Mouse (Mus musculus): ENCODE measurements around the gene Sirt7. TPM values are rescaled to one million over a fixed set of nuclear protein-coding genes. Genes with fewer than 3 reads are reported as not detected.
"Not testable (repeated sequence)": the region's sequence is repeated elsewhere in the genome, so short reads cannot be mapped to it uniquely, and the experiment has no call there.

Gene Sirt7
- total RNA-seq, 4 experiments from 2014 or later = 2.6 to 4.5 (median 3.8) TPM

- no peak for DNase-seq (ENCODE audit: low spot score in 2 of 2)
These were observed 36.5 kb downstream of the Sirt7 start for GRCm38 (mm10) chr11:120588531-120588930.

- no peak for DNase-seq (ENCODE audit: low spot score in 2 of 2)
These were observed 41.1 kb downstream of the Sirt7 start for GRCm38 (mm10) chr11:120583937-120584336.

GRCm38 (mm10) chr11:120582982-120583293 lies 42.1 kb downstream of the Sirt7 start:
- not testable (repeated sequence) for DNase-seq (ENCODE audit: low spot score in 2 of 2)

GRCm38 (mm10) chr11:120582268-120582981 lies 42.6 kb downstream of the Sirt7 start:
- no peak for DNase-seq (ENCODE audit: low spot score in 2 of 2)

- DNase-seq (ENCODE audit: low spot score in 2 of 2) = peak; percentile 72 to 84
These were observed 43.4 kb downstream of the Sirt7 start, which contains the start of gene Arhgdia for GRCm38 (mm10) chr11:120581490-120582267. Arhgdia (minus strand) TSS chr11:120581624.

GRCm38 (mm10) chr11:120580871-120581331 lies 44.1 kb downstream of the Sirt7 start:
- no peak for DNase-seq (ENCODE audit: low spot score in 2 of 2)

GRCm38 (mm10) chr11:120580190-120580589 lies 44.9 kb downstream of the Sirt7 start:
- no peak for DNase-seq (ENCODE audit: low spot score in 2 of 2)

- peak; percentile 60 to 64 for DNase-seq (ENCODE audit: low spot score in 2 of 2)
These were observed 45.5 kb downstream of the Sirt7 start for GRCm38 (mm10) chr11:120579316-120580107.

- no peak for DNase-seq (ENCODE audit: low spot score in 2 of 2)
These were observed 46.3 kb downstream of the Sirt7 start for GRCm38 (mm10) chr11:120578694-120579243.

- peak in 1 of 2 experiments; percentile 37 for DNase-seq (ENCODE audit: low spot score in 2 of 2)
These were observed 46.9 kb downstream of the Sirt7 start for GRCm38 (mm10) chr11:120578024-120578693.

- no peak for DNase-seq (ENCODE audit: low spot score in 2 of 2)
These were observed 47.6 kb downstream of the Sirt7 start for GRCm38 (mm10) chr11:120577211-120578023.

GRCm38 (mm10) chr11:120576365-120576981 lies 48.6 kb downstream of the Sirt7 start:
- DNase-seq (ENCODE audit: low spot score in 2 of 2) = no peak

GRCm38 (mm10) chr11:120575940-120576339 lies 49.1 kb downstream of the Sirt7 start:
- no peak for DNase-seq (ENCODE audit: low spot score in 2 of 2)

GRCm38 (mm10) chr11:120575046-120575445 lies 50.0 kb downstream of the Sirt7 start:
- DNase-seq (ENCODE audit: low spot score in 2 of 2) = no peak

GRCm38 (mm10) chr11:120574278-120574600 lies 50.8 kb downstream of the Sirt7 start:
- no peak for DNase-seq (ENCODE audit: low spot score in 2 of 2)

- DNase-seq (ENCODE audit: low spot score in 2 of 2) = no peak
These were observed 51.3 kb downstream of the Sirt7 start for GRCm38 (mm10) chr11:120573585-120574277.

- DNase-seq (ENCODE audit: low spot score in 2 of 2) = peak; percentile 100
These were observed 52.1 kb downstream of the Sirt7 start, which contains the start of gene P4hb for GRCm38 (mm10) chr11:120572752-120573584. P4hb (minus strand) TSS chr11:120573253.

GRCm38 (mm10) chr11:120572417-120572751 lies 52.7 kb downstream of the Sirt7 start:
- no peak for DNase-seq (ENCODE audit: low spot score in 2 of 2)

Data from gastrocnemius, adult 8-10 months (tissue).